ENCODE assay signal across 22 mouse cellular contexts in the genomic region with DNA sequence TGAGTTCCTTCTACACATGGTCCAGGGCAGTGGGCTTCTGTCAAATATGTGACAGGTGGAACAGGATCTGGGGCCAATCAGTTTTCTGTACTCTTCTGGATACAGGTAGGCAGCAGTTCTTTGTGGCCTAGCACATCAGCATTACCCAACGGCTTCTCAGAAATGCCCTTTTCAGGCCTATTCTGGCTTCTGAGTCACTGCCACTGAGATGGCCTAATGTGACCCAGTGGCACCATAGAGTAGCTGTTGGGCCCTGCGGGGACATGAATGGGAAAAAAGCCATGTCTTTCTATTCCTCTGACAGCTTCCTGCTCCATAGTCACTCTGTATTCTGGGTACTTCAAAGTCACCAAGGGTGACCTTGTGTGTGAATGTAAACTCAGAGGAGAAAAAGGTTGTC.
"Had no signal": no experiment of that assay in that cellular context is flagged by ENCODE, and none has a peak within 500 bp of the region (broad histone marks: within the 10 kb centered on the region; RNA-seq: fewer than 3 reads in every experiment).

No protein-coding gene starts in this region.

- H3K36me3 ChIP-seq: limb, embryonic 12.5 days; limb, embryonic 15.5 days; liver, embryonic 13.5 days; midbrain, embryonic 12.5 days; neural tube, embryonic 13.5 days had no signal

- H3K27ac ChIP-seq: left cerebral cortex, adult 2 months; limb, embryonic 12.5 days; limb, embryonic 15.5 days; liver, embryonic 13.5 days; midbrain, embryonic 12.5 days; neural tube, embryonic 13.5 days; stomach, postnatal 0 days had no signal

- ATAC-seq: midbrain, embryonic 16.5 days had no signal

- H3K4me2 ChIP-seq: limb, embryonic 12.5 days; limb, embryonic 15.5 days; liver, embryonic 13.5 days; midbrain, embryonic 12.5 days; neural tube, embryonic 13.5 days had no signal

- H3K4me1 ChIP-seq: limb, embryonic 12.5 days; neural tube, embryonic 13.5 days had no signal

- DNase-seq: kidney, adult 18-20 months; kidney, postnatal 10 days; kidney, postnatal 36 days; layer of hippocampus, postnatal 36 days; left cerebral cortex, postnatal 4 days; liver, embryonic 13.5 days; lung, adult 2 months; lung, postnatal 14 days; lung, postnatal 4 days; retina, postnatal 1 day; right cerebral cortex, postnatal 25 days; thymus, adult 2 months; thymus, postnatal 14 days; thymus, postnatal 4 days had no signal

- H3K9me3 ChIP-seq: limb, embryonic 12.5 days; limb, embryonic 15.5 days; liver, embryonic 13.5 days; midbrain, embryonic 12.5 days had no signal

- H3K4me3 ChIP-seq: left cerebral cortex, adult 2 months; limb, embryonic 12.5 days; limb, embryonic 15.5 days; liver, embryonic 13.5 days; midbrain, embryonic 12.5 days; myocyte; neural tube, embryonic 13.5 days had no signal

- H3K9ac ChIP-seq: limb, embryonic 12.5 days; limb, embryonic 15.5 days; liver, embryonic 13.5 days; midbrain, embryonic 12.5 days; neural tube, embryonic 13.5 days had no signal

- H3K27me3 ChIP-seq: limb, embryonic 12.5 days; limb, embryonic 15.5 days; liver, embryonic 13.5 days; neural tube, embryonic 13.5 days had no signal
